Mouse (Mus musculus): Measurements from ENCODE around the gene Phpt1. TPM values are rescaled to one million over a fixed set of nuclear protein-coding genes. Genes with fewer than 3 reads are reported as not detected.

The Phpt1 gene
- polyA plus RNA-seq, 1 experiment from 2014 or later: 144 TPM

DNA sequence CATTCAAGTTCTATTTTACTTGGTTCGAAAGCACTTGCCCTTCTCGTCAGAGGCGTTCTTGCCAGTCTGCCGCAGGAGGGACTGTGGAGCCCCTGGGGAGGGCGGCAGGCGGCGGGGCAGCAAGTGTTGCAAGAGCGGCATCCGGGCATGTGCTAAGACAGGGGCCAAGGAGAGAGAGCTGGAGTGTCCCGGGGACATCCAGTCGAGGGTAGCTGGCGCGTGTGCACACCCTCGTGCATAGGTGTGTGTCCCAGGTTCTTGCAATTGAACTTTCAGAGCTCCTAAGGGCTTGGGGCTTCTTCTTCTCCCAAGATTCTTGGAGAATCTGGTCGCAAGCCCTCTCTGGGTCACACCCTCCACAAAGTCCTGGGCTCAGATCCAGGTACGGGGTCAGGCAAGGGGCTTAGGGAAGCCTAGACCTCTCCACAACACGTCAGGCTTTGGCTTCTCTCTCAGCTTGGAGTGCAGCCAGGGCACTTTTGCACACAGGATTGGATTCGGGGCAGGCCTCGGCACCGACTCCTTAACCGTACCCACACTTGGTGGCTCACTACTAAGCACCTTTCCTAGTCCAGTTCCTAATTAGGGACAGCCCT is 506 bp upstream of the Phpt1 start:
- no peaks in the 10 kb centered on the region for H3K9me3 ChIP-seq (ENCODE audit: control insufficient read depth, low read length)
- H3K27me3 ChIP-seq (ENCODE audit: control insufficient read depth, insufficient read depth, low read length): peaks cover 49% of the 10 kb centered on the region
- H3K27ac ChIP-seq (ENCODE audit: low read depth, low read length): peak overlapping the region; percentile 60; the same call in 1 of the 2 replicates
- no peak for ATAC-seq (replicated peaks; ENCODE audit: low FRiP score)
- H3K4me2 ChIP-seq (ENCODE audit: low read depth, low read length, severe bottlenecking): peak overlapping the region; percentile 83
- H3K9ac ChIP-seq (ENCODE audit: low read length): peak overlapping the region; percentile 67
- H3K4me1 ChIP-seq (replicated peaks; ENCODE audit: control insufficient read depth, insufficient read depth, low read length): peaks cover 24% of the 10 kb centered on the region
- H3K36me3 ChIP-seq (ENCODE audit: control insufficient read depth, insufficient read depth, low read length): no peaks in the 10 kb centered on the region
- WGBS: 13% methylated on average over 21 of the region's 21 CpGs
- peak; percentile 74 for DNase-seq (ENCODE audit: low spot score)
- peak overlapping the region; percentile 61 for H3K4me3 ChIP-seq (ENCODE audit: low read depth, low read length)

DNA sequence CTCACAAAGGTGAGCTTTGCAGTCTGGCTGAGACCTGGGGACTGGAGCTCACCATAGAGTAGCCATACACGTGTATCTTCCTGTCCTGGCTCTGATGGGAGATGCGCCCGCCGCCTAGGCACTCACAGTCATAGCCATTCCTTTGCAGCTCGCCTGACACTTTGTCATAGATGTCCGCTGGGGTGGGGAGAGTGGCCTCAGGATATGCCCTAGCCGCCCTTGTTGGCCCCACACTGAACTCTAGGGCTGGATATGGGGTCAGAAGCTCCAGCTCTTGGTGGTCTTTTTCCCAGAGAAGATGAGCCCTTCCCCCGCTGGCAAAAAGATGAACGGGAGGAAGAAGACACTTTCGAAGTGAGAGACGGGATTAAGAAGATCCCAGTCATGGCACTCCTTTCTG is 888 bp downstream of the Phpt1 start:
- peak overlapping the region; percentile 61 for H3K4me3 ChIP-seq (ENCODE audit: low read depth, low read length)
- H3K9me3 ChIP-seq (ENCODE audit: control insufficient read depth, low read length): no peaks in the 10 kb centered on the region
- DNase-seq (ENCODE audit: low spot score): no peak
- H3K27me3 ChIP-seq (ENCODE audit: control insufficient read depth, insufficient read depth, low read length): peaks cover 35% of the 10 kb centered on the region
- peak overlapping the region; percentile 90 for H3K4me2 ChIP-seq (ENCODE audit: low read depth, low read length, severe bottlenecking)
- H3K4me1 ChIP-seq (replicated peaks; ENCODE audit: control insufficient read depth, insufficient read depth, low read length): peaks cover 20% of the 10 kb centered on the region
- H3K9ac ChIP-seq (ENCODE audit: low read length): peak overlapping the region; percentile 67
- H3K27ac ChIP-seq (ENCODE audit: low read depth, low read length): no peak overlapping the region
- no peak for ATAC-seq (replicated peaks; ENCODE audit: low FRiP score)
- WGBS: 24% methylated on average over 11 of the region's 11 CpGs
- no peaks in the 10 kb centered on the region for H3K36me3 ChIP-seq (ENCODE audit: control insufficient read depth, insufficient read depth, low read length)

DNA sequence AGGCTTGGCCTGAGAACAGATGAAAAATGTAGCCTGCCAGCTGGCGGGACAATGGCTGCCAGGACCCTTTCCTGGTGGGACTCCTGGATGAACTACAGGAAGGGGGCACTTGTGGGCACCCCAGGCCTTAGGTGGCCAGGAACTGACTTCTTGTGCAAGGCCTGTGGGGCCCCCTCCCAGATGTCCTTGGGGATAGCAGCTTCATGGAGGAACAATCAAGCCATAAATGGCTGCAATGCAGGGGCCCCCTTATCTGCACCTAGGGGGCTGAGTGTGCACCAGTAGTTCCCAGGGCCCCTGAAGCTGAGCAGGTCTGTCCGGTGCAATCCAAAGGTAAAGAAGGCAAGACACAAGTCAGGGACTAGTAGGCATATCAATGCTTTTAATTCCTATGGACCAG is 2.0 kb downstream of the Phpt1 start:
- Histone ChIP-seq H3K4me1 (replicated peaks; ENCODE audit: control insufficient read depth, insufficient read depth, low read length) (peaks cover 20% of the 10 kb centered on the region), H3K27me3 (ENCODE audit: control insufficient read depth, insufficient read depth, low read length) (peaks cover 24% of the 10 kb centered on the region), H3K4me3 (ENCODE audit: low read depth, low read length) (no peak overlapping the region), H3K27ac (ENCODE audit: low read depth, low read length) (no peak overlapping the region), H3K36me3 (ENCODE audit: control insufficient read depth, insufficient read depth, low read length) (no peaks in the 10 kb centered on the region), H3K9ac (ENCODE audit: low read length) (no peak overlapping the region), H3K4me2 (ENCODE audit: low read depth, low read length, severe bottlenecking) (no peak overlapping the region; the same call in 1 of the 2 replicates), H3K9me3 (ENCODE audit: control insufficient read depth, low read length) (no peaks in the 10 kb centered on the region)
- WGBS: 80% methylated on average over 2 of the region's 2 CpGs
- ATAC-seq (replicated peaks; ENCODE audit: low FRiP score): no peak
- DNase-seq (ENCODE audit: low spot score): no peak

DNA sequence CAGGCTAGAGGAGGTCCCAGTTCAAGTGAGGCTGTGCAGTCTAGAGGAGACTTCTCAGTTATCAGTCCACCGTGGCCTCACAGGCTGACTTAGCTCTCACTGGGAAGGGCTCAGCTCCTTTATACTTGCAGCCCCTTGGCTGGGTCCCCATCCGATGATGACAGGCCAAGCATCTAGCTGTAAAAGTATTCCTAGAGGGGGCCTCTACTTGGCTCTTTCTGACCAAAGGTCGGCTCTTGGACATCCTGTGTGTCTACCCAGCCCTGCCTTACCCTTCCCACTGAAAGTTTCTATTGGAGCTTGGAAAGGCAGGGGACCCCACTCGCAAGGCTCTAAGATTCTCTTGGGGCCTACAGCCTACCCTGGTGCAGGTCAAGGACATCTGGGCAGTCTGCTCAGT is 3.8 kb downstream of the Phpt1 start:
- no peak for ATAC-seq (replicated peaks; ENCODE audit: low FRiP score)
- H3K4me2 ChIP-seq (ENCODE audit: low read depth, low read length, severe bottlenecking): no peak overlapping the region
- no peak overlapping the region for H3K9ac ChIP-seq (ENCODE audit: low read length)
- DNase-seq (ENCODE audit: low spot score): no peak
- H3K36me3 ChIP-seq (ENCODE audit: control insufficient read depth, insufficient read depth, low read length): no peaks in the 10 kb centered on the region
- no peak overlapping the region for H3K4me3 ChIP-seq (ENCODE audit: low read depth, low read length)
- peaks cover 13% of the 10 kb centered on the region; the same call in 1 of the 2 replicates for H3K4me1 ChIP-seq (replicated peaks; ENCODE audit: control insufficient read depth, insufficient read depth, low read length)
- H3K27ac ChIP-seq (ENCODE audit: low read depth, low read length): no peak overlapping the region
- WGBS: 91% methylated on average over 4 of the region's 4 CpGs
- peaks cover 6% of the 10 kb centered on the region for H3K27me3 ChIP-seq (ENCODE audit: control insufficient read depth, insufficient read depth, low read length)
- no peaks in the 10 kb centered on the region for H3K9me3 ChIP-seq (ENCODE audit: control insufficient read depth, low read length)

DNA sequence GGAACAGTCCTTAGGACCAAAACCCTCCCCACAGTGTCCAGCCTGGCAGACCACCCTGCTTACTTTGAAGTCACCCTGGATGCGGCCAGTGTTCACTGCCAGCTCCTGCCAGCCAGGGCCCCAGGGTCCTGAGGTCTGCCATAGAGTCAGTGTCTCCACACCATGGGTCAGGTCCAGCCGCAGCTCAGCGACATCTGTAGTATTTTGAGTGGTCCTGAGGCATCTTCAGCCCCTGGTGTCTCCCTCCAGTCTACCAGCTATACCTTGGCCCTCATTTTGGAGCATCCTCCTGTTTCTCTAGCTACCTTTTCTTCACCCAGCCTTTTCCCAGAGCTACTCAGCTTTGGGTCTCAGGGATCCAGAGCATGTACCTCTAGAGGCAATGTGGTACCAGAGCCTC is 5.7 kb downstream of the Phpt1 start:
- ATAC-seq (replicated peaks; ENCODE audit: low FRiP score): no peak
- H3K4me1 ChIP-seq (replicated peaks; ENCODE audit: control insufficient read depth, insufficient read depth, low read length): peaks cover 7% of the 10 kb centered on the region; the same call in 1 of the 2 replicates
- H3K27ac ChIP-seq (ENCODE audit: low read depth, low read length): no peak overlapping the region
- H3K9ac ChIP-seq (ENCODE audit: low read length): no peak overlapping the region
- WGBS: 87% methylated on average over 3 of the region's 3 CpGs
- no peak for DNase-seq (ENCODE audit: low spot score)
- H3K4me2 ChIP-seq (ENCODE audit: low read depth, low read length, severe bottlenecking): no peak overlapping the region
- H3K27me3 ChIP-seq (ENCODE audit: control insufficient read depth, insufficient read depth, low read length): no peaks in the 10 kb centered on the region
- H3K9me3 ChIP-seq (ENCODE audit: control insufficient read depth, low read length): no peaks in the 10 kb centered on the region
- H3K36me3 ChIP-seq (ENCODE audit: control insufficient read depth, insufficient read depth, low read length): 0 out of 2 replicates have a peak, but pooled peaks cover 2% of the 10 kb centered on the region
- no peak overlapping the region for H3K4me3 ChIP-seq (ENCODE audit: low read depth, low read length)

DNA sequence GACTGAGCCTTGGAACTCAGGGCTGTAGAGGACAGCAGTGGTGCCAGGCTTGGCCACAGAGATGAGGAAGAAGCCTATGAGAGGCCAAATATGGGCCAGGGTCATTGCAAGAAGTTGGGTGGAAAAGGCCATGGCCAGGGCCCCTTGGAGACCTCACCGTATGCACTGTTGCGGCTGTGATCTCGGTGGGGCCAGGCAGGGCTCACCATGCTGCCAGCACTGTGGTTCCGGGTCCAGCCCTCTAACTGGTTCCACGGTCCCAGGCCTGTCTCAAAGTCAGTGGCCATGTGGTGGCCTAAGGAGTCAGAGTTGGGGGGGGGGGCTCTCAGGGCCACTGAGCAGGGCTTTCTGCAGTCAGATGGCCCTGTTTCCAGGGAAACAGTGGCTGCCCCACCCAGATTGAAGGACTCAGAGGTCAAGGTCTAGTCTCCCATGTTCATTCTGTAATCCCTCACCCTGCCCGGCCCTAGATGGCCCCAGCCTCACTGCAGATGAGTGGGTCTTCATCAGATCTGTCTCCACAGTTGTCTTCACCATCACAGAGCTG is 6.5 kb downstream of the Phpt1 start:
- Histone ChIP-seq H3K9me3 (ENCODE audit: control insufficient read depth, low read length) (no peaks in the 10 kb centered on the region), H3K27me3 (ENCODE audit: control insufficient read depth, insufficient read depth, low read length) (no peaks in the 10 kb centered on the region), H3K4me2 (ENCODE audit: low read depth, low read length, severe bottlenecking) (no peak overlapping the region), H3K27ac (ENCODE audit: low read depth, low read length) (no peak overlapping the region), H3K9ac (ENCODE audit: low read length) (no peak overlapping the region), H3K36me3 (ENCODE audit: control insufficient read depth, insufficient read depth, low read length) (peaks cover 2% of the 10 kb centered on the region; the same call in 1 of the 2 replicates), H3K4me1 (replicated peaks; ENCODE audit: control insufficient read depth, insufficient read depth, low read length) (peaks cover 1% of the 10 kb centered on the region; the same call in 1 of the 2 replicates), H3K4me3 (ENCODE audit: low read depth, low read length) (no peak overlapping the region)
- DNase-seq (ENCODE audit: low spot score) (no peak), ATAC-seq (replicated peaks; ENCODE audit: low FRiP score) (no peak)
- 92% methylated on average over 6 of the region's 6 CpGs for WGBS

DNA sequence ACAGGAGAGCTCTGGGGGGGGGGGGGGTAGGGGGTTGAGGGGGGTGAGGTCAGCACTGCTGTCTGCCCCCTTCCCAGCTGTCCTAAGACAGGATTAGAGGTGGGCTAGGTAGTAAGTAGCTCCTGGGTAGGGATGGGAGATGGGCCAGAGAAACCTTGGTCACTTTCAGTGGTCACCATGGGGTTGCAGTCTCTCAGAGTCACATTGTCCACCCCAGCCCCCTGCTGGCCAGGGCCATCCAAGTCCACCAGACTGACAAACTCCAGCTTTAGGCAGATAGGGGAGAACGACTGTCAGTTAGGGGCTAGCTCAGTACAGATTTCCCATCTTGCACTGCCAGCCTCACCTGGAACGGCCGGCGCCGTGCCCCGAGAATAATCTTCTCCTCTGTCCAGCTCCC is 8.5 kb downstream of the Phpt1 start:
- Histone ChIP-seq H3K27me3 (ENCODE audit: control insufficient read depth, insufficient read depth, low read length) (no peaks in the 10 kb centered on the region), H3K36me3 (ENCODE audit: control insufficient read depth, insufficient read depth, low read length) (peaks cover 11% of the 10 kb centered on the region; the same call in 1 of the 2 replicates)

DNA sequence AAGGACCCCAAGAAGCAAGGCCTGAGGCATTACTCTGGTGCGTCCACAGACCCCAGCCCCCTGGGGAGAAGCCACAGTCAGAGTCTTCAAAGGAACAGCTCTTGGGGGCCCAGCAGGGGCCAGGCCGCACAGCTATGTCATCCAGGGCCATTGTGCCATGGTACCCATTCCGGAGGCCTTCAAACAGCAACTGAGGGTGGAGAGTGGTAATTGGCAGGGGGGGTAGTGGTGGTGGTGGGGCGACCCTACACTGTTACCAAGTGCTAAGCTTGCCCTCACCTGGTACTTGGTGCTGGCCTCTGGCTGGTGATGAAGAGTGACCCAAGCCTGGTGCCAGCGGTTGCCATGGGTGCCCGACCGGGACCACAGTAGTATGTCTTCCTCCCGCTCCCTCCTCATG is 9.3 kb downstream of the Phpt1 start:
- 88% methylated on average over 8 of the region's 8 CpGs for WGBS
- DNase-seq (ENCODE audit: low spot score): no peak
- Histone ChIP-seq H3K9me3 (ENCODE audit: control insufficient read depth, low read length) (no peaks in the 10 kb centered on the region), H3K9ac (ENCODE audit: low read length) (no peak overlapping the region), H3K36me3 (ENCODE audit: control insufficient read depth, insufficient read depth, low read length) (peaks cover 20% of the 10 kb centered on the region; the same call in 1 of the 2 replicates), H3K4me3 (ENCODE audit: low read depth, low read length) (no peak overlapping the region), H3K27ac (ENCODE audit: low read depth, low read length) (no peak overlapping the region), H3K4me1 (replicated peaks; ENCODE audit: control insufficient read depth, insufficient read depth, low read length) (no peaks in the 10 kb centered on the region), H3K4me2 (ENCODE audit: low read depth, low read length, severe bottlenecking) (no peak overlapping the region), H3K27me3 (ENCODE audit: control insufficient read depth, insufficient read depth, low read length) (no peaks in the 10 kb centered on the region)
- ATAC-seq (replicated peaks; ENCODE audit: low FRiP score): no peak

More for the DNA sequence above, 8.5 kb downstream of the Phpt1 start:
- H3K27ac ChIP-seq (ENCODE audit: low read depth, low read length): no peak overlapping the region
- no peak overlapping the region for H3K4me3 ChIP-seq (ENCODE audit: low read depth, low read length)
- 83% methylated on average over 6 of the region's 6 CpGs for WGBS
- DNase-seq (ENCODE audit: low spot score) (no peak), ATAC-seq (replicated peaks; ENCODE audit: low FRiP score) (no peak)
- H3K4me1 ChIP-seq (replicated peaks; ENCODE audit: control insufficient read depth, insufficient read depth, low read length): no peaks in the 10 kb centered on the region
- no peaks in the 10 kb centered on the region for H3K9me3 ChIP-seq (ENCODE audit: control insufficient read depth, low read length)
- no peak overlapping the region for H3K4me2 ChIP-seq (ENCODE audit: low read depth, low read length, severe bottlenecking)
- H3K9ac ChIP-seq (ENCODE audit: low read length): no peak overlapping the region

DNA sequence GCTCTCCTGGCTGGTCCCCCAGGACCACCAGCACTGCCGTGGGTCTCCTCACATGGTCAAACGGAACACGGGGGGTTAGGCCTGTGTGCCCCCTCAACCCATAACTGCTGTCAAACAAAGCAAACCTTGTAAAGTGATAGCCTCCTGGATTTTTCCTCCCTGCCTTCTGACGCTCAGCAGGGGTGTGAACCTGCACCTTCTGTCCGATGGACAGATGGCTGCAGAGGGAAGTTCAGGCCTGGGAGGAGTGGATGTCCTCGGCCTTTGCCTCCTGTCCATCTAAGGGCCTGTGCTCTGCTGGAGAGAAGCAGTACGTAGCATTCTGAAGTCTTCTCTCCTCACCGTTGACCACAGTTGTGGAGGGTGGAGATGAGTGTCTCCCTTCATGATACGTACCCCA is 13.1 kb downstream of the Phpt1 start:
- ATAC-seq (replicated peaks; ENCODE audit: low FRiP score): no peak
- H3K9ac ChIP-seq (ENCODE audit: low read length): no peak overlapping the region
- no peak for DNase-seq (ENCODE audit: low spot score)
- H3K27me3 ChIP-seq (ENCODE audit: control insufficient read depth, insufficient read depth, low read length): no peaks in the 10 kb centered on the region
- no peak overlapping the region for H3K4me3 ChIP-seq (ENCODE audit: low read depth, low read length)
- H3K4me1 ChIP-seq (replicated peaks; ENCODE audit: control insufficient read depth, insufficient read depth, low read length): peaks cover 9% of the 10 kb centered on the region
- peaks cover 23% of the 10 kb centered on the region; the same call in 1 of the 2 replicates for H3K36me3 ChIP-seq (ENCODE audit: control insufficient read depth, insufficient read depth, low read length)
- WGBS: 88% methylated on average over 9 of the region's 9 CpGs
- H3K9me3 ChIP-seq (ENCODE audit: control insufficient read depth, low read length): no peaks in the 10 kb centered on the region
- H3K27ac ChIP-seq (ENCODE audit: low read depth, low read length): no peak overlapping the region
- no peak overlapping the region for H3K4me2 ChIP-seq (ENCODE audit: low read depth, low read length, severe bottlenecking)

All from forebrain, embryonic 11.5 days (tissue).